ENCODE assay signal across 33 mouse cellular contexts in the genomic region with DNA sequence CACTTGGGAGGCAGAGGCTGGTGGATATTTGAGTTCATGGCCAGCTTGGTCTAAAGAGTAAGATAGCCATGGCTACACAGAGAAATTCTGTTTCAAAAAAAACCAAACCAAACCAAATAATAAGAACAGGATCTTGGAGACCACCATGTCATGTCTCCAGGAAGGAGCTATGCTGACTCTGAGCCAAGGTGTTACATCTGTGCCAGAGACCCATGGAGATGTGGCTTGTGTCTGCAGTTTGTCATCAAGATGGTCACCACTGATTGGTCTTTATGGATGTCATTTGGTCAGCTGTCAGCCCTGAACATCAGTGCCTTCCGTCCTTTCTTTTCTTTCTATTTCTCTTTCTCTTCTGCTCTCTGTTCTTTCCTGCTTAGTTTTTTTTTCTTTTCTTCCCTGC. TPM values are rescaled to one million over a fixed set of nuclear protein-coding genes. Genes with fewer than 3 reads are reported as not detected.
DNase-seq lines count a peak whose midpoint lies in the region.
"Had no signal": no experiment of that assay in that cellular context is flagged by ENCODE, and none has a peak within 500 bp of the region (broad histone marks: within the 10 kb centered on the region; RNA-seq: fewer than 3 reads in every experiment).

No protein-coding gene starts in this region.

- intact Hi-C loops in heart, postnatal 14 days (cut with DNase I) = no loop called here
- intact Hi-C loops in left cerebral cortex, postnatal 4 days (cut with DNase I) = no loop called here

- H3K9me3 ChIP-seq in limb, embryonic 10.5 days (replicated peaks) = no peaks in the 10 kb centered on the region
- H3K9me3 ChIP-seq: embryonic facial prominence, embryonic 10.5 days; embryonic facial prominence, embryonic 13.5 days; forebrain, embryonic 12.5 days; forebrain, embryonic 15.5 days; hindbrain, embryonic 12.5 days; intestine, embryonic 15.5 days had no signal

- WGBS in limb, embryonic 10.5 days = 79% methylated on average over 1 of the region's 1 CpGs

- H3K27ac ChIP-seq in limb, embryonic 10.5 days = no peak overlapping the region
- H3K27ac ChIP-seq: embryonic facial prominence, embryonic 10.5 days; embryonic facial prominence, embryonic 13.5 days; forebrain, embryonic 12.5 days; forebrain, embryonic 15.5 days; heart, adult 2 months; hindbrain, embryonic 12.5 days; intestine, embryonic 15.5 days had no signal

- no peak overlapping the region for H3K4me3 ChIP-seq in limb, embryonic 10.5 days
- H3K4me3 ChIP-seq: embryonic facial prominence, embryonic 10.5 days; embryonic facial prominence, embryonic 13.5 days; erythroblast, embryonic 14.5 days; forebrain, embryonic 12.5 days; forebrain, embryonic 15.5 days; heart, adult 2 months; hindbrain, embryonic 12.5 days; intestine, embryonic 15.5 days had no signal

- DNase-seq in heart, adult 11 months = peak; percentile 40
- no peak for DNase-seq in heart, postnatal 14 days
- peak; percentile 12 for DNase-seq in left cerebral cortex, postnatal 4 days
- no peak for DNase-seq in left cerebral cortex, adult 9 months (ENCODE audit: low spot score in 2 of 2)
- DNase-seq in limb, embryonic 10.5 days (ENCODE audit: low spot score) = peak; percentile 3
- DNase-seq in urinary bladder, adult 18-20 months (ENCODE audit: low spot score in 2 of 2) = no peak
- DNase-seq: adrenal gland, adult 2 months; adrenal gland, postnatal 14 days; cerebellum, adult 11-12 months; cerebellum, adult 9-10 months; cerebellum, postnatal 36 days; embryo, embryonic 11 days; gastrocnemius, postnatal 25 days; heart, adult 2 months; heart, postnatal 4 days had no signal

- H3K27me3 ChIP-seq in limb, embryonic 10.5 days (ENCODE audit: low read depth, poor library complexity, severe bottlenecking) = no peaks in the 10 kb centered on the region
- H3K27me3 ChIP-seq: embryonic facial prominence, embryonic 13.5 days; forebrain, embryonic 12.5 days; forebrain, embryonic 15.5 days; hindbrain, embryonic 12.5 days; intestine, embryonic 15.5 days had no signal

- no peaks in the 10 kb centered on the region for H3K36me3 ChIP-seq in limb, embryonic 10.5 days
- H3K36me3 ChIP-seq: embryonic facial prominence, embryonic 10.5 days; embryonic facial prominence, embryonic 13.5 days; forebrain, embryonic 12.5 days; forebrain, embryonic 15.5 days; hindbrain, embryonic 12.5 days; intestine, embryonic 15.5 days had no signal

- 0 out of 2 replicates have a peak, but pooled peaks cover 3% of the 10 kb centered on the region for H3K4me1 ChIP-seq in limb, embryonic 10.5 days
- H3K4me1 ChIP-seq: embryonic facial prominence, embryonic 10.5 days; embryonic facial prominence, embryonic 13.5 days; forebrain, embryonic 15.5 days had no signal

RNA-seq across cellular contexts. Expression of a gene that starts 14.2 kb away (rescaled TPM):
- not detected for total RNA-seq in heart, postnatal 14 days (2021)
- total RNA-seq in left cerebral cortex, postnatal 4 days (2021) = not detected
- not detected in 2 replicates for polyA plus RNA-seq in limb, embryonic 10.5 days (2016; fragmentation: Nextera tagmentation; extraction: Ambion mirVana)
- total RNA-seq: adrenal gland, adult 2 months; adrenal gland, postnatal 14 days; adrenal gland, postnatal 4 days; gastrocnemius, adult 8-10 months; gastrocnemius, postnatal 25 days; heart, adult 2 months; heart, postnatal 4 days; MEL had no signal
- polyA plus RNA-seq: adrenal gland, adult 2 months; C2C12; CD4-positive, CD25-positive, alpha-beta regulatory T cell, adult 4 months; cortical plate, adult 2 months; embryonic facial prominence, embryonic 10.5 days; embryonic facial prominence, embryonic 13.5 days; erythroblast, embryonic 14.5 days; forebrain, embryonic 12.5 days; forebrain, embryonic 15.5 days; gonadal fat pad, adult 2 months; heart, adult 2 months; heart, embryonic 11.5 days; heart, embryonic 14.5 days; heart, postnatal 0 days; hindbrain, embryonic 12.5 days; hindbrain, embryonic 16.5 days; intestine, embryonic 15.5 days had no signal

Comparison
In these comparisons a context has a peak if more than half of its experiments do, and no peak if none do; other contexts are left out.
1. DNase-seq: peak in heart, adult 11 months (single experiment), left cerebral cortex, postnatal 4 days (single experiment) and limb, embryonic 10.5 days (single experiment); none in heart, postnatal 14 days (0 of 2), left cerebral cortex, adult 9 months (0 of 2) and urinary bladder, adult 18-20 months (0 of 2).